Mouse (Mus musculus): ENCODE measurements around the gene Dph6. TPM values are rescaled to one million over a fixed set of nuclear protein-coding genes. Genes with fewer than 3 reads are reported as not detected.
"Not testable (repeated sequence)": the region's sequence is repeated elsewhere in the genome, so short reads cannot be mapped to it uniquely, and the experiment has no call there.

Dph6 gene
- polyA plus RNA-seq, 1 experiment from 2014 or later, result 23.9 TPM

DNA sequence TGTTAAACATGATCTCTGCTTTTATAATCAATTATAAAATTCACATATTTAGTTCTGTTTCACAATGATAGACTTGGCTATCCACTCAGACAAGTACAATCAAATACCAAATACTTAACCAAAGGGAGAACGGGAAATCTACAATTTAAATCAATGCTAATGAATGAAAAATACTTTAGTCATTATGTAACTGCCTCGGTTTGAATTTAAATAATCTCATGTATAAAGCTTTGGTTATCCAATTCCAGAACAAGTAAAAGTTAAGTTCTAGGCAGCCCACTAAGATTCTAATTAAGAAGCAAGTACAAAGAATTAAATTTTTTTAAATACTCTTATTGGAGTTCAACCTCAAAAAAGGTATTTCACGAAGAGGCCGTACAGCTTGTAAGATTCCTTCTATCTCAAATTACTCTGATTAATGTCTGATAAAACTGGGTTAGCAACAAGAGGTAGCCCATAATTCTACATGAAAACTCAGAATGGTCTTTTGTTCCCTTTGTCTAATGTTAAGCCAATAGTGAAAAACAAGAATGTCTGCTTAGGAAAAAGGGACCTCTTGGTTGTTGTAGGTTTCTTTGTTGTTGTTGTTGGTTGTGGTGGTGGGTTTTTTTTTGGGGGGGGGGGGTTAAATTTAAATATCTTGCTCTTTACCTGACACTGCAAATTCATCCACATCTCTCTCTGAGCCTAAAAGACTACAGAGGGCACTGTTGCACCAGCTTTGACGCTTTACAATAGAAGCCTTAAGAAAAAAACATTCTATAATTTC is 32.8 kb downstream of the Dph6 start:
- H3K4me2 ChIP-seq, result no peak overlapping the region
- no peaks in the 10 kb centered on the region for H3K4me1 ChIP-seq
- no peak overlapping the region for H3K27ac ChIP-seq
- no peak overlapping the region for H3K9ac ChIP-seq
- ATAC-seq (ENCODE audit: insufficient number of reproducible peaks, low FRiP score, low TSS enrichment, low read depth), result no peak
- 57% methylated on average over 5 of the region's 5 CpGs for whole genome bisulfite sequencing
- no peaks in the 10 kb centered on the region for H3K36me3 ChIP-seq
- no peaks in the 10 kb centered on the region for H3K9me3 ChIP-seq
- H3K27me3 ChIP-seq, result no peaks in the 10 kb centered on the region
- no peak overlapping the region for H3K4me3 ChIP-seq

DNA sequence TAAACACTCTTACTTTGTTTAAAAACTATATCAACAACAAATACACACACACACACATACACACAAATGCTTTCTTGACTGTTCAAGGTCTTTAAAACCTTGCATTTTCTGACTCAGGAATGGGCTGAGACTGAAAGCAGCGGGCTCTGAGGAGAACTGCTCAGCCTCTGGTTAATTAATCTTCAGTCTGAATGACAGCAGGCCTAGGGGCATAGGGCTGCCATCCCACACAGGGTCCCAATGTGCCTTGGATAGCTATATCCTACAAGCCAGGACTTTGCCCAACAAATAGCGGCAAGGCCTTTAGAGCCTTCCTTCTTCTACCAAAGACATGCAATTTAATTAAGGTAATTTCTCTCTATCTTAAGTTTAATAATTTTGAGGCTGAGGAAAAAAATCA is 43.2 kb downstream of the Dph6 start:
- 63% methylated on average over 2 of the region's 2 CpGs for WGBS
- no peak overlapping the region for H3K9ac ChIP-seq
- H3K36me3 ChIP-seq, result no peaks in the 10 kb centered on the region
- H3K4me1 ChIP-seq, result no peaks in the 10 kb centered on the region
- H3K9me3 ChIP-seq, result no peaks in the 10 kb centered on the region
- H3K27me3 ChIP-seq, result no peaks in the 10 kb centered on the region
- H3K4me2 ChIP-seq, result no peak overlapping the region
- no peak overlapping the region for H3K27ac ChIP-seq
- no peak overlapping the region for H3K4me3 ChIP-seq
- no peak for ATAC-seq (ENCODE audit: insufficient number of reproducible peaks, low FRiP score, low TSS enrichment, low read depth)

DNA sequence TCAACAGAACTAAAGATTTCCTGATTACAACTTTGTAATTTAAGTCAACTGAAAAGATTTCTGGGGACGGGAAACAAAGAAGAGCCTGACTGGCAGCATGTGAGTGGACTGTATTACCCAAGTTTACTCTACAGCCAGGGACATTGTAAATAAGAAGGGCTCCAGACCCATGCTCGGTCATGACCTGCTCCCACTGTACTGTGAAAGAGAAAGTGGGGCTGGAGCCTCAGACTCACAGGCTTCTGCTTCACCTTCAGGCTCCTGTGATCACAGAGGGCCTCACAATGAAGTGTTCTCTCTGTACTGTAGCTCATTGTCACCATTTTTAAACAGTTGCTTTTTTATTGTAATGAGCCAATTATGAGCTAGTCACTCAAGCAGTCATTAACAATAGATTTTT is 44.7 kb downstream of the Dph6 start:
- ATAC-seq (ENCODE audit: insufficient number of reproducible peaks, low FRiP score, low TSS enrichment, low read depth), result no peak
- Histone ChIP-seq H3K4me3 (no peak overlapping the region), H3K27me3 (no peaks in the 10 kb centered on the region), H3K4me1 (no peaks in the 10 kb centered on the region), H3K36me3 (no peaks in the 10 kb centered on the region), H3K9me3 (no peaks in the 10 kb centered on the region), H3K9ac (no peak overlapping the region), H3K27ac (no peak overlapping the region), H3K4me2 (no peak overlapping the region)
- WGBS, result 48% methylated on average over 2 of the region's 2 CpGs

DNA sequence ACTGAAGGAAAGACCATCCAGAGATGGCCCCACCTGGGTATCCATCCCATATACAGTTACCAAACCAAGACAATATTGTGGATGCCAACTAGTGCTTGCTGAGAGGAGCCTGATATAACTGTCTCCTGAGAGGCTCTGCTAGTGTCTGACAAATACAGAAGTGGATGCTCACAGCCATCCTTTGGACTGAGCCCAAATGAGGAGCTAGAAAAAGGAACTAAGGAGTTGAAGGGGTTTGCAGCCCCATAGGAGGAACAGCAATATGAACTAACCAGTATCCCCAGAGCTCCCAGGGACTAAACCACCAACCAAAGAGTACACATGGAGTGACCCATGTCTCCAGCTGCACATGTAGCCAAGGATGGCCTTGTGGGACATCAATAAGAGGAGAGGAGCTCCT is 49.6 kb downstream of the Dph6 start:
- ATAC-seq (ENCODE audit: insufficient number of reproducible peaks, low FRiP score, low TSS enrichment, low read depth); H3K4me2 ChIP-seq; H3K4me3 ChIP-seq; H3K27me3 ChIP-seq; H3K9ac ChIP-seq; H3K4me1 ChIP-seq; H3K36me3 ChIP-seq; H3K27ac ChIP-seq; H3K9me3 ChIP-seq: not testable (repeated sequence)

DNA sequence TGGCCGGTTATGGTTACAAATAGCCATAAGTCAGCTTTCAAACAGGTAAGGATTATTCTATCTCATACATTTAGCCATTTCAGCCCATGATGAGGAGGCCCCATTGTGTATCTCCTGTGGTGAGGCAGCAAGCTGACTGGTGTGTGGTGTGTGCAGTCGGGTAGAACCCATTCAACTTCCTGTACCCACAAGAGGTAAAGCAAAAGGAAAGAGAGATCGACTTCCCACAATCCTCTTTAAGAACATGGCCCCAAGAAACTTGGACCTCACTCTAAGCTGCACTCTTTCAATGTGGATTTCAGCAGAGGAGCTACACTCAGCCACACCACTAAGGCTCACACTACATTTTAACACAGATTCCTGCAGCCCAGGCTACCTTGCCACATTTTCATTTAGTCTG is 53.6 kb downstream of the Dph6 start:
- Histone ChIP-seq H3K9ac (no peak overlapping the region), H3K4me3 (no peak overlapping the region), H3K27ac (no peak overlapping the region), H3K9me3 (no peaks in the 10 kb centered on the region), H3K36me3 (no peaks in the 10 kb centered on the region), H3K4me1 (no peaks in the 10 kb centered on the region), H3K27me3 (no peaks in the 10 kb centered on the region), H3K4me2 (no peak overlapping the region)
- WGBS, result 89% methylated on average over 3 of the region's 3 CpGs
- ATAC-seq (ENCODE audit: insufficient number of reproducible peaks, low FRiP score, low TSS enrichment, low read depth), result no peak

DNA sequence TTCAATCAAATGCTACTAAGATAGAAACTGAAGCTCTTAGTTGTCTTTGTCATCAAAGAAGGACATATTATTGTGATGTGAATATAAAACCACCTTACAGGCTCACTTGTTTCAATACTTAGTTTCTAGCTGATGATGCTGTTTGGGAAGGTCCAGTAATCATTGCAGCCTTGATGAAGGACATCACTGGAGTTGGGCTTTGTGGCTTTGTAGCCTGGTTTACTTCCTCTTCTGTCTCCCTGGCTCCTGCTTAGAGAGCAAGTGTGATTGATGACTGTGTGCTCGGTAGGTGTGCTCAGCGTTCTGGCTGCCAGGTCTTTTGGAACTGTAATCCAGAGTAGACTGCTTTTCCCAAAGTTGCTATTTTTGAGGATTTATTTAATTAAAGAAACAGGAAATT is 55.0 kb downstream of the Dph6 start:
- no peak overlapping the region for H3K9ac ChIP-seq
- H3K27me3 ChIP-seq, result no peaks in the 10 kb centered on the region
- WGBS, result 33% methylated on average over 2 of the region's 2 CpGs
- H3K9me3 ChIP-seq, result no peaks in the 10 kb centered on the region
- H3K36me3 ChIP-seq, result no peaks in the 10 kb centered on the region
- no peak overlapping the region for H3K4me3 ChIP-seq
- ATAC-seq (ENCODE audit: insufficient number of reproducible peaks, low FRiP score, low TSS enrichment, low read depth), result no peak
- H3K4me2 ChIP-seq, result no peak overlapping the region
- H3K4me1 ChIP-seq, result no peaks in the 10 kb centered on the region
- H3K27ac ChIP-seq, result no peak overlapping the region

DNA sequence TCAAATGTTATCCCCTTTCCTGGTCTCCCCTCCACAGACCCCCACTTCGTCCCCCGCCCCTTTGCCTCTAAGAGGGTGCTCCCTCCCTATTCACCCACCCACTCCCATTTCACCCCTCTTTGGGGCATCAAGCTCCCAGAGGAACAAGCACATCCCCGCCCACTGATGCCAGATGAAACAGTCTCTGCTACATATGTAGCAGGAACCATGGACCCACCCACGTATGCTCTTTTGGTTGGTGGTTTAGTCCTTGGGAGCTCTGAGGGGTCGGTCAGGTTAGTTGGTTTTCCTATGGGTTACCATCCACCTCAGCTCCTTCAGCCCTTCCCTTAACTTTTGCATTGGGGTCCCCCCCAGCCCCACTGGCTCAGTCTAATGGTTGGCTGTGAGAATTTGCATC is 61.4 kb downstream of the Dph6 start:
- ATAC-seq (ENCODE audit: insufficient number of reproducible peaks, low FRiP score, low TSS enrichment, low read depth), result no peak
- Histone ChIP-seq H3K9me3 (no peaks in the 10 kb centered on the region), H3K4me3 (no peak overlapping the region), H3K9ac (no peak overlapping the region), H3K4me2 (no peak overlapping the region), H3K27me3 (no peaks in the 10 kb centered on the region), H3K36me3 (no peaks in the 10 kb centered on the region), H3K27ac (no peak overlapping the region), H3K4me1 (no peaks in the 10 kb centered on the region)
- 95% methylated on average over 5 of the region's 5 CpGs for WGBS

DNA sequence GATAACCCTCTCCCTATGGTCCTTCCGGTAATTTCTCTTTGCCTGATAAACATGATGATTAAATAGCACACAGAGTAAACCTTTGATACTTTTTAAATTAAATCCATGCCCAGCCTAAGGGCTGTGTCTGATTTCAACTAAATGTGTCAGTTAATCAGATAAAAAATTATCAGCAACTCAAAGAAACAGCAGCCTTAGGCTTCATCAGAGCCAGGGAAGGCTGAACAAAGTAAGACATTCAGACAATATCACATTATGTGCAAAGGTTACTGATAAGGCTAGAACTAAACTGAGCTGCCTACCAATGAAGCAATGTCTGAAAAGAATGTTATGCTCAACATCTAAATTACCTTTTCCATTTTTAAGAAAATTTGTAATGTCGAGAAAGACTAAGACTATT is 74.0 kb downstream of the Dph6 start:
- Histone ChIP-seq H3K27ac (no peak overlapping the region), H3K4me3 (no peak overlapping the region), H3K9ac (no peak overlapping the region), H3K27me3 (no peaks in the 10 kb centered on the region), H3K9me3 (no peaks in the 10 kb centered on the region), H3K4me1 (no peaks in the 10 kb centered on the region), H3K4me2 (no peak overlapping the region), H3K36me3 (no peaks in the 10 kb centered on the region)
- 78% methylated on average over 2 of the region's 2 CpGs for WGBS
- ATAC-seq (ENCODE audit: insufficient number of reproducible peaks, low FRiP score, low TSS enrichment, low read depth), result no peak

DNA sequence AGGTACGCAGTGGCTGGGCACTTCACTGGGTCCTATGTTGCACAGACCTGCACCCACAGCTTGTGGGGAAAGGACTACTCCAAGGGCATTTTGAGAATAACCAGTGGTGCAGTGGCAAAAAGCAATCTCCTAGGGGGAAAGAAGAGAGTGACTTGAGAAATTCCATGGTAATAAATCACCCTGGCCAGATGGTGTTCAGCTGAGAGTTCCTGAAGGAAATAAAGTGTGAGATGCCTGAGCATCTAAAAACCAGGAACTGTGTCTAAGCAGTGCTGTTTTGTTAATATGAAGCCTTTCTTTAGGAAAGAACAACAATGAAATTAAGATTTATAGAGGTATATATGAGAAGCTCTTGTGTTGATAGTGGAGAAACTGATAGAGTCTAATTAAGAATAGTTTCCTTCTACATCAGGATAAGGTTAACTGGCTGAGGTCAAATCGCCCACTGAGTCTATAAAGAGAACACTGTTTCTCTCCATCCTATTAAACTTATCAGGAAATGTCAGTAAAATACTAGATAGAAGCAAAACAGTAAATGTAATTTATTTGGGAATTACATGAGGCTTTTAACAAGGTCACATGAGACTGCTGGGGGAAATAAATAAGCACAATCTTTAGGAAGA is 111.7 kb downstream of the Dph6 start:
- Histone ChIP-seq H3K4me3 (no peak overlapping the region), H3K27me3 (no peaks in the 10 kb centered on the region), H3K36me3 (no peaks in the 10 kb centered on the region), H3K27ac (no peak overlapping the region), H3K4me1 (no peaks in the 10 kb centered on the region), H3K9ac (no peak overlapping the region), H3K4me2 (no peak overlapping the region), H3K9me3 (no peaks in the 10 kb centered on the region)
- 51% methylated on average over 2 of the region's 2 CpGs for WGBS
- no peak for ATAC-seq (ENCODE audit: insufficient number of reproducible peaks, low FRiP score, low TSS enrichment, low read depth)

DNA sequence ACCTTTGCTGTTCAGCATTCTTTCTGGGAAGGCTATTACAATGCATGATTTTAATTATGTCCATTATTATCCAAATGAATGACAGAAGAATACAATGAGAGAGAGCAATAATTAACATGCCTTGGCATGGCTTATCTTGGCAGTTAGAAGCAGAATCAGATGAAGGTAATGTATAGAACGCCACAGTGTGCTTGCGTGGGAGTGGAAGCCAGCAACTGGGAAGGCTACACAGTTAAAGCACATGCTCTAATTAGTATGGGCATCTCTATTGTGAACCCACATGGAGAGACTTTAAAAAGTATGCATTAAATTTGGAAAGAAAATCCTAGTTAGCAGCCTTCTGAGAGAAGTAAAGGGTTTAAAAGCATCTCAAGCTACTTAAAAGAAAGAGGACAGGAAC is 112.4 kb downstream of the Dph6 start:
- Histone ChIP-seq H3K36me3 (no peaks in the 10 kb centered on the region), H3K4me2 (no peak overlapping the region), H3K27me3 (no peaks in the 10 kb centered on the region), H3K4me3 (no peak overlapping the region), H3K4me1 (no peaks in the 10 kb centered on the region), H3K9me3 (no peaks in the 10 kb centered on the region), H3K27ac (no peak overlapping the region), H3K9ac (no peak overlapping the region)
- WGBS, result 50% methylated on average over 2 of the region's 2 CpGs
- no peak for ATAC-seq (ENCODE audit: insufficient number of reproducible peaks, low FRiP score, low TSS enrichment, low read depth)

DNA sequence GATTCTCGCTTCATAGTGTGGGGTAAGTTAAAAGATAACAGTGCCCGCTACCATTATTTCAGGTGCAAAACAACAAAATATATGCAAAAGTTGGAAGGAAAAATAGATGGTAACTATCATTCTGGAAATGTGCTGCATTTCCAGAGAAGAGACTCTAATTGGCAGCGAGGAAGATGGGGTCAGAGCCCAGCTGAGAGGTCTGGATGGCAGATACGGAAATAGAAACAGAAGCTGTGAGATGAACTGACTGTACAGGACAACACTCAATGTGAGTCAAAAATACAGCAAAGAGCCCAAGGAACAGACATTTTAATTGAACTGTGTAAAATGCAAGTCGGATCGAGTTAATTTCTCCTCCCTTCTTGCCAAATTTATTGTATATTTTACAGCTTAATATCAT is 114.3 kb downstream of the Dph6 start:
- Histone ChIP-seq H3K9ac (no peak overlapping the region), H3K27me3 (no peaks in the 10 kb centered on the region), H3K4me3 (no peak overlapping the region), H3K9me3 (no peaks in the 10 kb centered on the region), H3K36me3 (no peaks in the 10 kb centered on the region), H3K4me2 (no peak overlapping the region), H3K4me1 (no peaks in the 10 kb centered on the region), H3K27ac (no peak overlapping the region)
- 89% methylated on average over 6 of the region's 6 CpGs for whole genome bisulfite sequencing
- ATAC-seq (ENCODE audit: insufficient number of reproducible peaks, low FRiP score, low TSS enrichment, low read depth), result no peak

DNA sequence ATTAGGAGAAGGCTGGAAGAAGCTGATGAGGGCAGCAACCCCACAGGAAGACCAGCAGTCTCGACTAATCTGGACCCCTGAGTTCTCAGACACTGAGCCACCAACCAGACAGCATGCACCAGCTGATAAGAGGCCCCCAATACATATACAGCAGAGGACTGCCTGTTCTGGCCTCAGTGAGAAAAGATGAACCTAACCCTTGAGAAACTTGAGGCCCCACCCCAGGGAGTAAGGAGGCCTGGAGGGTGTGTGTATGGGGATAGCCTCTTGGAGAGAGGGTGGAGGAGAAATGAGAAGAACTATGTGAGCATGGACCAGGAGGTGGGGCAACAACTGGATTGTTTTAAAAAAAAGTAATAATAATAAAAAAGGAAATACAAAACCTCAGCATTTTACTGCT is 118.7 kb downstream of the Dph6 start:
- Histone ChIP-seq H3K4me2 (no peak overlapping the region), H3K27ac (no peak overlapping the region), H3K4me1 (no peaks in the 10 kb centered on the region), H3K9ac (no peak overlapping the region), H3K27me3 (no peaks in the 10 kb centered on the region), H3K4me3 (no peak overlapping the region), H3K36me3 (no peaks in the 10 kb centered on the region), H3K9me3 (no peaks in the 10 kb centered on the region)
- ATAC-seq (ENCODE audit: insufficient number of reproducible peaks, low FRiP score, low TSS enrichment, low read depth), result no peak
- WGBS, result 41% methylated on average over 1 of the region's 1 CpGs
